Mouse (Mus musculus) embryonic fibroblast, embryonic 13.5 days (primary cell): ENCODE measurements around the gene D630003M21Rik. TPM values are rescaled to one million over a fixed set of nuclear protein-coding genes. Genes with fewer than 3 reads are reported as not detected.

Experiments
- H3K27ac ChIP-seq: 2 replicates; pipeline ENCODE4 v1.5.1; 2012; ENCODE audit warnings: low read length, control low read depth, inconsistent platforms; ENCODE audit not compliant: insufficient read depth
- H3K4me1 ChIP-seq: 2 replicates; pipeline ENCODE4 v1.6.1; 2011; ENCODE audit warnings: low read length; ENCODE audit not compliant: control insufficient read depth, insufficient read depth
- H3K4me3 ChIP-seq: 2 replicates; pipeline ENCODE4 v1.5.1; 2011; ENCODE audit warnings: mild to moderate bottlenecking, control low read depth, low read length; ENCODE audit not compliant: insufficient read depth
- CTCF ChIP-seq: IDR thresholded peaks from 2 replicates; pipeline ENCODE4 v1.5.1; 2011; ENCODE audit warnings: mild to moderate bottlenecking, control low read depth, low read length, moderate library complexity, borderline replicate concordance; ENCODE audit not compliant: insufficient read depth
- POLR2A ChIP-seq: IDR thresholded peaks from 2 replicates; pipeline ENCODE4 v1.6.1; 2011; ENCODE audit warnings: low read depth, mild to moderate bottlenecking, control low read depth, low read length, moderate library complexity
- polyA plus RNA-seq: library from polyadenylated mRNA; stranded (reverse); fragments of >200 nt; gene quantifications from 2 replicates; pipeline ENCODE4 v1.2.4, GENCODE M21; 2011; ENCODE audit warnings: low read depth; ENCODE audit not compliant: missing spikeins, insufficient read length

Gene D630003M21Rik
- polyA plus RNA-seq: 0.17 and 0.61 TPM in 2 replicates

GRCm38 (mm10) chr2:158228670-158229502, at the start of gene D630003M21Rik:
Gene D630003M21Rik (minus strand): TSS chr2:158229222.
- Histone ChIP-seq H3K4me1 (0 out of 2 replicates have a peak, but pooled peaks cover 2% of the 10 kb centered on the region), H3K27ac (no peak within 1 kb of the TSS), H3K4me3 (peak within 1 kb of the TSS; percentile 23; the same call in 1 of the 2 replicates)
- TF ChIP-seq CTCF: no peak
- TF ChIP-seq POLR2A: no peak

DNA sequence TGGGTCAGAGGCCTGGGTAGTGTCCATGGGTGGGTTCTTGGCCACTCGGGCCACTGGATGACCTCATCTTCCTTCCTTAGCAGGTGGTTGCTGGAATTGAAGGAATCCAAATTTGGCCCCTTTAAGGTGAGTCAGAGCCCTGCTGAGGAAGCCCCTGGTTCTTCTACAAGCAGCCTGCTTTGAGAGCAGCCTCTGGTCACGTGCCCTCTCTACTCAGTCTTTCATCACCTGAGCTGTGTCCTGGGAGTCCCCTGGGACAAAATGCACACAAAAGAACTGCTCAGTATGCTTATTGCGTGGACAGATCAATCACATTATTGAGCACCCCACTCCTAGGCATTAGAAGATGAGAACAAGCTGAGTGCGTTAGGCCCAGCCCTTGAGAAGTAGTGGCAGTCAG, 47.9 kb upstream of the D630003M21Rik start:
- no peak overlapping the region for H3K27ac ChIP-seq
- no peak overlapping the region for H3K4me3 ChIP-seq
- peaks cover 2% of the 10 kb centered on the region; the same call in 1 of the 2 replicates for H3K4me1 ChIP-seq
- no peak for TF ChIP-seq POLR2A
- no peak for TF ChIP-seq CTCF

- TF ChIP-seq POLR2A (no peak), CTCF (no peak)
- no peak overlapping the region for H3K27ac ChIP-seq
- H3K4me3 ChIP-seq: no peak overlapping the region
- H3K4me1 ChIP-seq: peaks cover 2% of the 10 kb centered on the region; the same call in 1 of the 2 replicates
These were observed 47.4 kb upstream of the D630003M21Rik start for GRCm38 (mm10) chr2:158276451-158276850.

GRCm38 (mm10) chr2:158275811-158276210, 46.8 kb upstream of the D630003M21Rik start:
- no peak overlapping the region for H3K4me3 ChIP-seq
- H3K27ac ChIP-seq: no peak overlapping the region
- peaks cover 2% of the 10 kb centered on the region; the same call in 1 of the 2 replicates for H3K4me1 ChIP-seq
- TF ChIP-seq POLR2A: no peak
- no peak for TF ChIP-seq CTCF

- Histone ChIP-seq H3K4me3 (no peak overlapping the region), H3K4me1 (peaks cover 2% of the 10 kb centered on the region; the same call in 1 of the 2 replicates), H3K27ac (no peak overlapping the region)
- no peak for TF ChIP-seq CTCF
- no peak for TF ChIP-seq POLR2A
These were observed 46.3 kb upstream of the D630003M21Rik start for GRCm38 (mm10) chr2:158275349-158275748.

GRCm38 (mm10) chr2:158273646-158274045, 44.6 kb upstream of the D630003M21Rik start:
- Histone ChIP-seq H3K27ac (no peak overlapping the region), H3K4me3 (no peak overlapping the region), H3K4me1 (peaks cover 2% of the 10 kb centered on the region; the same call in 1 of the 2 replicates)
- TF ChIP-seq CTCF (no peak), POLR2A (no peak)

GRCm38 (mm10) chr2:158270017-158270416, 41.0 kb upstream of the D630003M21Rik start:
- Histone ChIP-seq H3K4me1 (no peaks in the 10 kb centered on the region), H3K4me3 (no peak overlapping the region), H3K27ac (no peak overlapping the region)
- no peak for TF ChIP-seq CTCF
- TF ChIP-seq POLR2A: no peak

DNA sequence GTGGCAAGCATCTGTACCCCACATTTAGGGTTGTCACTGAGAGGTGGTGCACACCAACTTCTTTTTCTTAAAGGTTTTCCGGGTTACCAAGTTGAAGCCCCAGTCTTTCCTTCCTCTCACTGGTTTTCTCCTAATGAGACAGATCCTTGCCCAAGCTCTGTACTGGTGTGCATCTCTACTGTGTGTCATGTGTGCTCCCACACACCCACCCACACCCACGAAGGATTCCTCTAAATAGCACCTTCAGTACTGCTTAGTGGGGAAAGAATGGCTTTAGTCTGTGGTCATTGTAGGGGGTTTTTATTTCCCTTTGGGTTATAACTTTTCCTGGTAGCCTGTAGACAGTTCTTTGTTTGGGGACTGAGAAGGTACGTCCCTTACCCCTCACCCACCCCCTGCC, 35.9 kb upstream of the D630003M21Rik start:
- no peak overlapping the region for H3K27ac ChIP-seq
- no peaks in the 10 kb centered on the region for H3K4me1 ChIP-seq
- TF ChIP-seq POLR2A (no peak), CTCF (no peak)
- no peak overlapping the region for H3K4me3 ChIP-seq

- Histone ChIP-seq H3K4me3 (no peak overlapping the region), H3K4me1 (no peaks in the 10 kb centered on the region), H3K27ac (no peak overlapping the region)
- TF ChIP-seq POLR2A (no peak), CTCF (no peak)
These were observed 30.5 kb upstream of the D630003M21Rik start for GRCm38 (mm10) chr2:158259498-158259897.

DNA sequence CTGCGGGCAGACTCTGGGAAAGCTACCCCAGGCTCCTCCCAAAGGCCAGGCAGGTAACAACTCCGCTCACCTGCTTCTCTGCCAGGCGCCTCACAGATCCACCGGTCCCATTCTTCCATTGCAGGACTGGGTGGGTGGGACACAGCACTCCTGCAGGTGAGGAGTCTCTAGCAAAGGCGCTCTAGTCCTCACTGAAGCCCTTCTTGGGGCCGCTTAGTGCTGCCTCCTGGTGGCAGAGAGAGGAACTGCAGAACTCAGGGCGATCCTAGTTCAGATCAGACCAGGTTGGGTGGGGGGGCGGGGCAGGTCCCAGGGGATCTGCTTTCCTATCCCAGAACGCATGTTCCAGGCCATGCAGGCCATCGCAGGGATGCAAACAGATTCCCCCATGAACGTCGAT, 29.8 kb upstream of the D630003M21Rik start:
- Histone ChIP-seq H3K4me1 (no peaks in the 10 kb centered on the region), H3K4me3 (no peak overlapping the region), H3K27ac (no peak overlapping the region)
- TF ChIP-seq CTCF: peak; percentile 56; the same call in 1 of the 2 replicates
- TF ChIP-seq POLR2A: no peak
